Mouse (Mus musculus) E14TG2a.4 (cell line): ENCODE results near the gene Dusp14.
A peak's percentile ranks its signal among the peaks of the same experiment; 100 is the strongest.

Source experiments
- CTCF ChIP-seq: conservative IDR thresholded peaks from 2 replicates; pipeline ENCODE4 v1.5.1; 2014; ENCODE audit warnings: low read length
- NANOG ChIP-seq: IDR thresholded peaks from 2 replicates; pipeline ENCODE4 v1.6.1; 2014; ENCODE audit warnings: borderline replicate concordance, low read length, mixed read lengths
- POU5F1 ChIP-seq: IDR thresholded peaks from 2 replicates; pipeline ENCODE4 v1.6.1; 2014; ENCODE audit warnings: low read length, borderline replicate concordance

- peak; percentile 22 for TF ChIP-seq CTCF
- no peak for TF ChIP-seq POU5F1
- TF ChIP-seq NANOG: no peak
Measured at GRCm38 (mm10) chr11:84001257-84001656, 67.8 kb downstream of the Dusp14 start.
